Mouse (Mus musculus) forebrain, embryonic 12.5 days (tissue): ENCODE measurements around the gene Osbpl9. TPM values are rescaled to one million over a fixed set of nuclear protein-coding genes. Genes with fewer than 3 reads are reported as not detected.

Source experiments
- ATAC-seq: fragments of 200-750 bp; cut with Nextera tagmentation; 2 replicates; pipeline ENCODE4 v1.8.0; 2017; ENCODE audit warnings: moderate TSS enrichment; ENCODE audit not compliant: low FRiP score
- H3K27ac ChIP-seq: fragments of 300-500 bp; sonication (generic); 2 replicates; pipeline ENCODE4 v1.5.1; 2016; ENCODE audit warnings: mild to moderate bottlenecking
- H3K27me3 ChIP-seq: fragments of 300-500 bp; sonication (generic); 2 replicates; pipeline ENCODE4 v1.6.1; 2016; ENCODE audit warnings: mild to moderate bottlenecking
- H3K36me3 ChIP-seq: fragments of 300-500 bp; sonication (generic); replicated peaks from 2 replicates; pipeline ENCODE4 v1.6.1; 2016; ENCODE audit warnings: mild to moderate bottlenecking
- H3K4me1 ChIP-seq: fragments of 300-500 bp; sonication (generic); 2 replicates; pipeline ENCODE4 v1.6.1; 2016
- H3K4me2 ChIP-seq: fragments of 300-500 bp; sonication (generic); 2 replicates; pipeline ENCODE4 v1.6.1; 2016; ENCODE audit warnings: mild to moderate bottlenecking, moderate library complexity
- H3K4me3 ChIP-seq: fragments of 300-500 bp; sonication (generic); replicated peaks from 2 replicates; pipeline ENCODE4 v1.5.1; 2016; ENCODE audit warnings: mild to moderate bottlenecking
- H3K9ac ChIP-seq: fragments of 300-500 bp; sonication (generic); 2 replicates; pipeline ENCODE4 v1.6.1; 2016; ENCODE audit warnings: mild to moderate bottlenecking
- H3K9me3 ChIP-seq: fragments of 300-500 bp; sonication (generic); 2 replicates; pipeline ENCODE4 v1.6.1; 2016
- WGBS: fragments of 180-500 bp; shearing (Covaris S2); methylation state at CpG from one replicate; pipeline ENCODE4 v1.1.7; 2016; 5-methylcytosine and 5-hydroxymethylcytosine counted together
- polyA plus RNA-seq: library from polyadenylated mRNA; unstranded; fragments of >200 nt; fragmentation: Nextera tagmentation; extraction: Ambion mirVana; gene quantifications from 2 replicates; pipeline ENCODE4 v1.2.1, GENCODE M21; 2016

Gene Osbpl9
- polyA plus RNA-seq, 1 experiment from 2014 or later = 74.6 TPM

DNA sequence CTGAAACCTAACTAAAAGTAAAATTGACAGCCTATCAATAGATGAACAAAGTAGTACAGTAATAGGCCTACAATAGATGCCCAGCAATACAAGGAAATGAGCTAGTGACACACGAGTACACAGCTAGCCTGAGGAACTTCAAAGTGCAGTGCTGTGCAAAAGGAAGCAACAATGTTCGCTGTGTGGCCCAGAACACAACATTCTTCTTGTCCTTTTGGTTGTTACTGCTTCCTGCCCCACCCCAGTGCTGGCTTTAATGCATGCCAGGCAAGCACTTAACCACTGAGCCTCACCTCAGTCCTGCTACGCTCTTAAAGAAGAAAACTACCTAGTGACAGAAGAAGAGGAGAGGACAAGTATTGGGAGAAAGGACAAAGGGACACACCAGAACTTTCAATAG lies 122.4 kb downstream of the Osbpl9 start:
- no peaks in the 10 kb centered on the region for H3K9me3 ChIP-seq
- no peak overlapping the region for H3K27ac ChIP-seq
- no peak overlapping the region for H3K4me2 ChIP-seq
- no peak overlapping the region for H3K4me3 ChIP-seq
- H3K27me3 ChIP-seq = no peaks in the 10 kb centered on the region
- no peaks in the 10 kb centered on the region for H3K4me1 ChIP-seq
- peaks cover 24% of the 10 kb centered on the region for H3K36me3 ChIP-seq
- H3K9ac ChIP-seq = no peak overlapping the region
- ATAC-seq = no peak
- 75% methylated on average over 3 of the region's 3 CpGs for WGBS

- H3K27ac ChIP-seq = no peak overlapping the region
- H3K36me3 ChIP-seq = peaks cover 24% of the 10 kb centered on the region
- no peak for ATAC-seq
- no peaks in the 10 kb centered on the region for H3K9me3 ChIP-seq
- no peaks in the 10 kb centered on the region for H3K27me3 ChIP-seq
- whole genome bisulfite sequencing = 97% methylated on average over 7 of the region's 7 CpGs
- no peak overlapping the region for H3K9ac ChIP-seq
- H3K4me3 ChIP-seq = no peak overlapping the region
- no peaks in the 10 kb centered on the region for H3K4me1 ChIP-seq
- H3K4me2 ChIP-seq = no peak overlapping the region
Measured at GRCm38 (mm10) chr4:109078941-109079340, 123.1 kb downstream of the Osbpl9 start.

DNA sequence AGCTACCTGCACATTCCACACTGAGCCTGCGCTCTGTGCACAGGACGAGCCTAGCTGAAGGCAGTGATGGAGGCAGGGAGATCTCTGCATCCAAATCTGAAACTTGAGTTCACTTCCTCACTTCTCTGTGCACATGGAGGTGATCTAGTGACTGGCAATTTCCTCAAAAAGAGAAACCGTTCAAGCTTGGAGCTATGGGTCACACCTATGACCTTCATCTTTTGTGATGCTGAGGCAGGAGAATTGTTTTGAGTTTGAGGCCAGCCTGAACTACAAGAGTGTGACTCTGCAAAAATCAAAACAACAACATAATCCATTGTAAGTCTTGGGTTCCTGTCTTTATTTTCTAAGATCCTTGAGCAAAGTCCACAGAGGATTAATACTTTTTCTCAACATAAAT lies 128.8 kb downstream of the Osbpl9 start:
- Histone ChIP-seq H3K4me1 (no peaks in the 10 kb centered on the region), H3K9me3 (no peaks in the 10 kb centered on the region), H3K4me2 (no peak overlapping the region), H3K36me3 (peaks cover 19% of the 10 kb centered on the region), H3K9ac (no peak overlapping the region), H3K27ac (no peak overlapping the region), H3K27me3 (no peaks in the 10 kb centered on the region), H3K4me3 (no peak overlapping the region)
- WGBS = 87% methylated on average over 3 of the region's 3 CpGs
- no peak for ATAC-seq

DNA sequence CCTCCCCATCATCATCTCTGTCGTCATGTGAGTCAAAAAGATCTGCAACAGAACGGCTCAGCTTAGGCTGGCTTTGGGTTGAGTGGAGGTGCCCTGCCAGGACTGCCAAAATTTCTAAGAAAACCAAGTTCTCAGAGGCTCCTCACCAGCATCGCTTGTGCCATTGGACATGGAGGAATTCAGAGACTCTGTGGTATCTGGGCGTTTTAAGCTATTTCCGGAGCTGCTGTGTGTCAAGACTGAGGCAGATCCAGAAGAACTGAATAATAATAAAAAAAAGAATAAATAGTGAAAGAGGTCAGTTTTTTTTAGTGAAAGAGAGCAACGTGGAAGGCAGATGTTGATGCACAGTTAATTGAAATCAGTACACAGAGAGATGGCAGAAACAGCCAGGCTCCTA lies 129.2 kb downstream of the Osbpl9 start:
- no peaks in the 10 kb centered on the region for H3K27me3 ChIP-seq
- H3K27ac ChIP-seq = no peak overlapping the region; the same call in 1 of the 2 replicates
- H3K9me3 ChIP-seq = no peaks in the 10 kb centered on the region
- H3K36me3 ChIP-seq = peaks cover 20% of the 10 kb centered on the region
- H3K4me3 ChIP-seq = no peak overlapping the region
- H3K9ac ChIP-seq = no peak overlapping the region
- no peaks in the 10 kb centered on the region for H3K4me1 ChIP-seq
- no peak overlapping the region for H3K4me2 ChIP-seq
- no peak for ATAC-seq
- whole genome bisulfite sequencing = 93% methylated on average over 6 of the region's 6 CpGs

- Histone ChIP-seq H3K4me2 (no peak overlapping the region), H3K36me3 (peaks cover 75% of the 10 kb centered on the region), H3K9me3 (no peaks in the 10 kb centered on the region), H3K4me1 (no peaks in the 10 kb centered on the region), H3K27me3 (no peaks in the 10 kb centered on the region), H3K27ac (no peak overlapping the region), H3K9ac (no peak overlapping the region), H3K4me3 (no peak overlapping the region)
- 94% methylated on average over 5 of the region's 5 CpGs for WGBS
- ATAC-seq = no peak
Measured at GRCm38 (mm10) chr4:109065714-109066113, 136.4 kb downstream of the Osbpl9 start.

DNA sequence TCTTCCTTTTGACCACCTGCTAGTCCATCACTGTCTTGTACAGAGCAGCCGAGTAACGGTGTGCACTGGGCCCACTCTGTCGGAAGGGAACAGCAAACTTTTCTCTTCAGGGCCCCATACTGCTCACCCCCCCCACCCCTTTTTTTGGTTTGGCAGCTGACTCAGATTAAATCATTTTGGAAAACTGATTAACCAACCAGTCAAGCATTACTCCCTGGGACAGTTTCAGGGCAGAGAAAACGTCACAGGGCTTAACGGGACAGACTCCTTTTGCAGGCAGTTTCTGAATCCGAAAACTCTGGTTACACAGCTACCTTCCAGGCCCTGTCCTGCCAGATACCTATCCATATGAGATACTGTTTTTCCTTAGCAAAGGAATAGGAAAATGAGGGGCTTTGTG lies 137.1 kb downstream of the Osbpl9 start:
- Histone ChIP-seq H3K27me3 (no peaks in the 10 kb centered on the region), H3K36me3 (peaks cover 78% of the 10 kb centered on the region), H3K4me2 (no peak overlapping the region), H3K9me3 (no peaks in the 10 kb centered on the region), H3K4me1 (no peaks in the 10 kb centered on the region), H3K9ac (no peak overlapping the region), H3K27ac (no peak overlapping the region), H3K4me3 (no peak overlapping the region)
- ATAC-seq = no peak
- 85% methylated on average over 6 of the region's 6 CpGs for WGBS

DNA sequence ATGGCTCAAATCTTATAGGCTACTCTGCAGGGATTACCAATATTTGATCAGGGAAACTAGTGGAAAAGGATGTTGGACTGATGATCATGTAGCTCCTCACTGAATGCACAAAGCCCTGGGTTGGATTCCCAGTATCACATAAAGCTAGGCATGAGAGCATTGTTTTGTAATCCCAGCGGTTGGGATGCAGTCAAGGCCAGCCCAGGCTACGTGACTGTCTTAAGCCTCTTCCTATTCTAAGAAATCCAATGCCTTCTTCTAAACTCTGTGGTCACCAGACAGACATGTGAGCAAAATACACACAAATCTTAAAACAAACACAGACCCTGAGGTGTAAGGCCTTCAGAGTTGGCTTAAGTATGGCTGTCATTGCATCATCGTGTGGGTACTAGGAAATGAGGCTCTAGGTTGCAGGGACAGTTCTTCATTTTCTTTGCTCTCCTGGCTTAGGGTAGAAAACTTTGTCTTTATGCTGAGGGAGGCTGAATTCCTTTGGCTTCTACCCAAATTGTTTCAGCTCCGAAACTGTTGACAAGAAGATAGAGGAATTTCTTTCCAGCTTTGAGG lies 142.7 kb downstream of the Osbpl9 start:
- Histone ChIP-seq H3K27me3 (no peaks in the 10 kb centered on the region), H3K9me3 (no peaks in the 10 kb centered on the region), H3K4me1 (no peaks in the 10 kb centered on the region), H3K4me3 (no peak overlapping the region), H3K36me3 (peaks cover 96% of the 10 kb centered on the region), H3K27ac (no peak overlapping the region), H3K9ac (no peak overlapping the region), H3K4me2 (no peak overlapping the region)
- WGBS = 95% methylated on average over 4 of the region's 4 CpGs
- no peak for ATAC-seq

DNA sequence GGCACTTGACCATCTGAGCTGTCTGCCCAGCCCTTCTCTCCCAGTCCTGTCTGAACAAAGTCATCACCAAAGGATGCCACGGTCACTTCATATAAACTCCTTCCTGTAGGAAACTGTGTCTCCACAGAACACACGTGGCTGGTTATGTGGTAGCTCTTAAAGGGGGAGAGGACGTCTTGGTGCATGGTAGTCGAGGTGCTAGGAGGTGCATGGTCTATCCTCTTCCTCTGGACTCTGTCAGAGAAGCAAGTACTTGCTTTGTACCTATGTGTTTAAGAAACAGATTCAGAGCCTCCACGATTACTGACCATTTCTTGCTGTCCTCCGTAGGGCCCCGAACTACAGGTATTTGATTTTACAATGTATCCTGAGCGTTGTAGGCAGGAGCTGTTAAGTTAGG lies 144.4 kb downstream of the Osbpl9 start:
- peaks cover 89% of the 10 kb centered on the region for H3K36me3 ChIP-seq
- no peak for ATAC-seq
- 92% methylated on average over 8 of the region's 8 CpGs for WGBS
- H3K9ac ChIP-seq = no peak overlapping the region
- H3K27ac ChIP-seq = no peak overlapping the region
- no peaks in the 10 kb centered on the region for H3K4me1 ChIP-seq
- no peaks in the 10 kb centered on the region for H3K27me3 ChIP-seq
- H3K9me3 ChIP-seq = no peaks in the 10 kb centered on the region
- H3K4me2 ChIP-seq = no peak overlapping the region
- H3K4me3 ChIP-seq = no peak overlapping the region

DNA sequence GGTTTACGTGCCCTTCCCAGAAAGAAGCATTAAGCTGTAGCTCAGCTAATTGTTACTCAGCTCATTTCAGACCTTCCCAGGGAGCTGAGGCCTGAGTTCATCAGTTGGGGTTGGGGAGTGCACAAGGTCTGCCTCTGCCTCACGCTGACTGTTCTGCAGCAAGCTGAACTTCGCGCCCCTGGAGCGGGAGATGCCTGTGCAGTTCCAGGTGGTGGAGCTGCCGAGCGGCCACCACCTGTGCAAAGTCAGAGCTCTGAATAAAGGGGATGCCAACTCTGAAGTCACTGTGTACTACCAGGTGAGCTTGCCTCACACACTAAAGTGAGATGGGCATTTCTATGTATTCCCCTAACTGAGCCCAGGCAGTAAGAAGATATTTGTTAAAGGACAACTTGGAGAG lies 145.7 kb downstream of the Osbpl9 start:
- no peak overlapping the region for H3K27ac ChIP-seq
- 86% methylated on average over 7 of the region's 7 CpGs for WGBS
- no peaks in the 10 kb centered on the region for H3K9me3 ChIP-seq
- no peak overlapping the region for H3K9ac ChIP-seq
- no peak for ATAC-seq
- peaks cover 89% of the 10 kb centered on the region for H3K36me3 ChIP-seq
- no peak overlapping the region for H3K4me2 ChIP-seq
- no peak overlapping the region for H3K4me3 ChIP-seq
- H3K4me1 ChIP-seq = 0 out of 2 replicates have a peak, but pooled peaks cover 4% of the 10 kb centered on the region
- H3K27me3 ChIP-seq = no peaks in the 10 kb centered on the region

DNA sequence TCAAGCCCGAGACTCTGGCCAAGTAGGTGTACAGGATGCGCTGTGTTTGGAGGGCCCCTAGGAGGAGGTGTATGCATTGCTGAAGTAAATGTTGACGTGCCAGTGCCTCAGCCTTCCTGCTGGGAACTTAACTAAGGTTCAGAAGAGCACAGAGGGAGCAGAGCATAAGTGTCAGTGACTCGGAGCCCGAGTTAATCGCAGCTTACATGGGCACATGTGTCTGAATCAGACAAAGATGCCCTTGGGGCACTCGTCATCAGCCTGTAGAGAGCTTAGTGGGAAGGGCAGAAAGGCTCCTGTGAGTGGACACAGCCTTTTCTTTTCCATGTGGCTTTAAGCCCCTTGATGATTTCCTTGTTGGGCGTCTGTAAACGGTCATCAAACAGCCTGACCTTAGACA lies 148.1 kb downstream of the Osbpl9 start:
- Histone ChIP-seq H3K4me1 (0 out of 2 replicates have a peak, but pooled peaks cover 4% of the 10 kb centered on the region), H3K36me3 (peaks cover 89% of the 10 kb centered on the region), H3K9me3 (no peaks in the 10 kb centered on the region), H3K27ac (no peak overlapping the region), H3K27me3 (no peaks in the 10 kb centered on the region), H3K4me2 (no peak overlapping the region), H3K9ac (no peak overlapping the region), H3K4me3 (no peak overlapping the region)
- WGBS = 78% methylated on average over 9 of the region's 9 CpGs
- no peak for ATAC-seq

DNA sequence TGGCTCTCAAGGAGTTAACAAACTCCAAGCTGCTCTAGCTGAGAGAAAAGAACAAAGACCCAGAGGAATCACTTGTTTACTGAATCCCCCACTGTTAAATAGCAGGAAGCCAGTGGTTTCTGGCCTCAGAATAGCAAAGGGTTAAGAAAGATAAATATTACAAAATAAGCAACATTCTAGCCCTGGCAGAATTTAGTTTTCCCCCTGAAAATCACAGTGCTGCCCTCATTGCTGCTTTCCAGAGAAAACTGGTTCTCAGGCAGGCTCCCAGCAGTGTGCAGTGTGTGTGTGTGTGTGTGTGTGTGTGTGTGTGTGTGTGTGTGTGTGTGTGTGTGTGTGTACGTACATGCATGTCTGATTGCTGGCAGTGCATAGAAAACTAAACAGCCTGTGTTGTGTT lies 149.8 kb downstream of the Osbpl9 start:
- 67% methylated on average over 1 of the region's 1 CpGs for WGBS
- 0 out of 2 replicates have a peak overlapping the region, but pooled peaks have one; percentile 13 for H3K27ac ChIP-seq
- H3K4me1 ChIP-seq = 0 out of 2 replicates have a peak, but pooled peaks cover 4% of the 10 kb centered on the region
- H3K9ac ChIP-seq = no peak overlapping the region
- H3K27me3 ChIP-seq = no peaks in the 10 kb centered on the region
- no peaks in the 10 kb centered on the region for H3K9me3 ChIP-seq
- no peak overlapping the region for H3K4me3 ChIP-seq
- H3K4me2 ChIP-seq = no peak overlapping the region
- H3K36me3 ChIP-seq = peaks cover 85% of the 10 kb centered on the region
- no peak for ATAC-seq

DNA sequence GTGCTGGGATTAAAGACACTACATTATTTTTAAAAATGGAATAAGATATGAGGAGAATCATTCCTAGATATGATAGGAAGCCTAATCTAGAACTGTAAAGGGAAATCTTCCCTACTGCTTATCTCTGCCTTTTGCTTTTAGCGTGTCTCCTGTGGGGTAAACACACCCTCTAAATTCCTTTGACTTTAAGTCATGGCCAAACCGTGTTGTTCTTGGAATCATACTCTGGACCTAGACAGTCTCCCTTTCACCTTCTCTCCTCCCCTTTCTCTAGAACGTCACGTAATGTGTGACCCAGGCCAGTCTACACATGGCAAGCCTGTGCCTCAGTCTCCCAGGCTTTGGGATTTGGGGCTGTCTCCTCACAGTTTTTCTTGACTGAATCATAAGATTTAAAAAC lies 153.8 kb downstream of the Osbpl9 start:
- Histone ChIP-seq H3K4me2 (no peak overlapping the region), H3K36me3 (peaks cover 84% of the 10 kb centered on the region), H3K4me1 (0 out of 2 replicates have a peak, but pooled peaks cover 4% of the 10 kb centered on the region), H3K9me3 (no peaks in the 10 kb centered on the region), H3K27me3 (no peaks in the 10 kb centered on the region), H3K9ac (no peak overlapping the region), H3K4me3 (no peak overlapping the region), H3K27ac (no peak overlapping the region)
- no peak for ATAC-seq
- 82% methylated on average over 4 of the region's 4 CpGs for WGBS

- Histone ChIP-seq H3K9ac (no peak overlapping the region), H3K4me3 (no peak overlapping the region), H3K9me3 (no peaks in the 10 kb centered on the region), H3K27me3 (no peaks in the 10 kb centered on the region), H3K27ac (no peak overlapping the region), H3K36me3 (peaks cover 83% of the 10 kb centered on the region), H3K4me1 (no peaks in the 10 kb centered on the region), H3K4me2 (no peak overlapping the region)
- WGBS = 87% methylated on average over 5 of the region's 5 CpGs
- ATAC-seq = no peak
Measured at GRCm38 (mm10) chr4:109043756-109044155, 158.3 kb downstream of the Osbpl9 start.
